Mouse (Mus musculus): ENCODE results near the gene Iah1. TPM values are rescaled to one million over a fixed set of nuclear protein-coding genes. Genes with fewer than 3 reads are reported as not detected.

The Iah1 gene
- polyA plus RNA-seq, 1 experiment from 2014 or later, result 27.8 TPM

DNA sequence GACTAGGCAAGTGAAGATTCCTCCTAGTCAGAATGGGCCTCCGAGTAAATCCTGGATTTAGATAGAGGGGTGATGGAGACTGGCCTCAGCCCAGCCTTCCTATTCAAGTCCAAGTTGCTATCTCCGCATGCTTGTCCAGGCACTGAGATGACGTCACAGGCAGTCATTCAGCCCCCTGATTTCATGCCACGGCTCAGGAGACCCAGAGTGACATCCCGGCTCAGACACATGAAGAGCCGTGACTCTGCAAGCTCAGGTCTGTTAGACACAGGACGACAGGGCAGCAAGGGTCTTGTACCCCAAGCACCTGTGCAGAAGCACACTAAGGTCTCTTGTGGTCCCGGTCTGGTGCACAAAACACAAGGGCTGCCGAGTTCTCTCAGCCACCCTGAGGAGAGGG, 6.7 kb downstream of the Iah1 start:
- H3K9me3 ChIP-seq, result no peaks in the 10 kb centered on the region
- H3K27ac ChIP-seq, result no peak overlapping the region
- no peak overlapping the region for H3K4me2 ChIP-seq
- WGBS, result 80% methylated on average over 9 of the region's 9 CpGs
- ATAC-seq (replicated peaks), result no peak
- no peak overlapping the region for H3K4me3 ChIP-seq
- H3K27me3 ChIP-seq (replicated peaks), result no peaks in the 10 kb centered on the region
- no peak overlapping the region for H3K9ac ChIP-seq
- no peaks in the 10 kb centered on the region for H3K4me1 ChIP-seq
- H3K36me3 ChIP-seq (replicated peaks), result peaks cover 16% of the 10 kb centered on the region

DNA sequence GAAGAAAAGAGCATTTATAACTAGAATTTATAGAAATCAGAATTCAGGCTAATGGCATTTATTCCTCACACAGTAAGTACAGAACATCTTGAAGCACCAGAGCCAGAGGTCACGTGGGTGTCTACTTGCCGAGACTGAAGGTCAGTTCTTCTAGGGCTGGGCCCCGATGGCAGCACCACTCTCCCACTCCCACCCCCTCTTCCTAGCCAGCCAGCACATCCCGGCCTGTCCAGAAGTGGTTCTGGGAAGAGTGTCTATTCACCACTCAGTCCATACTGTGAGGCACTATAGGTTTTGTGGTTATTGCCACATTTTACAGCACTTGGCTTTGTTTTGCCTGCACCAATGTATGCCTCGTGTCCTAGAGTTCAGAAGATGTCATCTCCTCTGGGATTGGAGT, 7.9 kb downstream of the Iah1 start:
- no peak overlapping the region for H3K4me2 ChIP-seq
- H3K9ac ChIP-seq, result no peak overlapping the region
- peaks cover 23% of the 10 kb centered on the region for H3K36me3 ChIP-seq (replicated peaks)
- no peaks in the 10 kb centered on the region for H3K9me3 ChIP-seq
- no peaks in the 10 kb centered on the region for H3K27me3 ChIP-seq (replicated peaks)
- H3K4me3 ChIP-seq, result no peak overlapping the region
- no peak for ATAC-seq (replicated peaks)
- H3K27ac ChIP-seq, result no peak overlapping the region
- whole genome bisulfite sequencing, result 85% methylated on average over 5 of the region's 5 CpGs
- no peaks in the 10 kb centered on the region for H3K4me1 ChIP-seq

DNA sequence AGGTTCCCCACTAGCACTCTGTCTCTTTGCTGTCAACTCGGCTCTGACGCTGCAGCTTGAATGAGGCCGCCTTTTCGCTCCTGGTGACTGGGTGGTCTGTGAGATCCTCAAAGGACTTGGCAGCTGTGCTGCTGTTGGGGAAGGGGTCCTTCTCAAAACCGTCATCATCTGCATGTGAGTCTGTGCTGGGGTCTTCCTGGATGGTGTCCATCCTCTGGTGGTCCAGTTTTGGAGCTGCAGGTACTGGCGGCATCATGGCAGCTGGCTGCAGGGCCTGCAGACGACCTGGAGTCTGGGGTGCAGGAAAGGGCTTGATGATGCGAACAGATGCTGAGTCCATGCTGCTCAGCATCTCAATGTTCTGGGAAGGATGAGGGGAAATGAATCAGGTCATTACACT, 9.1 kb downstream of the Iah1 start:
- Histone ChIP-seq H3K27me3 (replicated peaks) (no peaks in the 10 kb centered on the region), H3K4me3 (no peak overlapping the region), H3K27ac (no peak overlapping the region), H3K36me3 (replicated peaks) (peaks cover 29% of the 10 kb centered on the region), H3K4me2 (no peak overlapping the region), H3K4me1 (no peaks in the 10 kb centered on the region), H3K9me3 (no peaks in the 10 kb centered on the region), H3K9ac (no peak overlapping the region)
- ATAC-seq (replicated peaks), result no peak
- 92% methylated on average over 8 of the region's 8 CpGs for WGBS

DNA sequence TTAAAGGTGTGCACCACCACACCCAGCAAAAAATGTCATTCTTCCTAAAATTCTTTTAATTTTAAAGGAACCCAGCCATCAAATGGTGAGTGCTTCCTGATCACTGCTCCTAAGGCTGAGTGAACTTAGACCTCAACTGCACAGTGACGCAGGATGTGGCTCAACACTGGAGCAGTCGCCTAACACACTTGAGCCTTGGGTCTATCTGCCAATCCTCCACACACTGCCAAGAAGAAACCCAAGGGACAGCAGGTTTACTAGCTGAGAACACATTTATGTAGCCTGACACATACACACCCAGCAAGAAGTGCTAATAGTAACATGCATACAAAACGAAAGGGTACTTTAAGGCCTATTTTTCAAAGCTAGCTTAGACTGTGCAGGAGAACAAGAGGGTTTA, 10.1 kb downstream of the Iah1 start:
- Histone ChIP-seq H3K27me3 (replicated peaks) (no peaks in the 10 kb centered on the region), H3K9me3 (no peaks in the 10 kb centered on the region), H3K4me3 (no peak overlapping the region), H3K36me3 (replicated peaks) (peaks cover 34% of the 10 kb centered on the region), H3K4me2 (no peak overlapping the region), H3K9ac (no peak overlapping the region), H3K4me1 (no peaks in the 10 kb centered on the region), H3K27ac (no peak overlapping the region)
- 96% methylated on average over 3 of the region's 3 CpGs for WGBS
- no peak for ATAC-seq (replicated peaks)

DNA sequence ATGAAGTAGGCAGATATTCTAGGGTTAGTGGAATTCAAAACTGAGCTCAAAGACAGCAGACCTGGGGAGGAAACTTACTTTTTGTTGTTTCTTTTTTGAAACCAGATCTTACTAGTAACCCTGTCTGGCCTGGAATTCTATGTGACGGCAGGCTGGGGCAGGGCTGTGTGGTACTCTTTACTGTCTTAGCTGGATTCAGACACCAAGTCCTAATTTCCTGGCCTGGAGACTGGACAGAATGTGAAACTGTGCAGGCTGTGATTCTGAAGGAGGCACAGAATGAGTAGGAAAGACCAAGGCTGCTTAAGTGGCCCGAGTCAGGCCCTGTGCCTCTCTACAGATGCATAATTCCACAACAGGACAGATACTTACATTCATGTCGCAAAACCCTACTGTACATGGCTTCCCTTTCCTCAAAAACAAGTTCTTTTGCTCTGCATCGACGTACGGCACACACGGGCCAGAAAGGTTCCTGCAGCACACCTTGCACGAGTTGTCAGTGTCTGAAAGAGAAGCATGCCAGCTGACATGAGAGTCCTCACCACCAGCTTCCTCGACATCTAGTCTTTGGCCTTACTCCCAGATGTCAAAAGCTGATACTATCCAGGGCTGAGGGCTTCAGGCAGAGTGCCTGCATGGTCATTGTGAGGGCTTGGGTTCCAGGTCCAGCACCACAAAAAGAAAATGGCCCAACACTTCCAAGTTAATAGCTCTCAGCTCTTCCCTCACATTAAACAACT, 13.6 kb downstream of the Iah1 start:
- Histone ChIP-seq H3K9ac (no peak overlapping the region), H3K4me2 (no peak overlapping the region), H3K4me1 (no peaks in the 10 kb centered on the region), H3K4me3 (no peak overlapping the region), H3K27ac (no peak overlapping the region), H3K9me3 (no peaks in the 10 kb centered on the region), H3K36me3 (replicated peaks) (peaks cover 46% of the 10 kb centered on the region), H3K27me3 (replicated peaks) (no peaks in the 10 kb centered on the region)
- WGBS, result 93% methylated on average over 9 of the region's 9 CpGs
- ATAC-seq (replicated peaks), result no peak

DNA sequence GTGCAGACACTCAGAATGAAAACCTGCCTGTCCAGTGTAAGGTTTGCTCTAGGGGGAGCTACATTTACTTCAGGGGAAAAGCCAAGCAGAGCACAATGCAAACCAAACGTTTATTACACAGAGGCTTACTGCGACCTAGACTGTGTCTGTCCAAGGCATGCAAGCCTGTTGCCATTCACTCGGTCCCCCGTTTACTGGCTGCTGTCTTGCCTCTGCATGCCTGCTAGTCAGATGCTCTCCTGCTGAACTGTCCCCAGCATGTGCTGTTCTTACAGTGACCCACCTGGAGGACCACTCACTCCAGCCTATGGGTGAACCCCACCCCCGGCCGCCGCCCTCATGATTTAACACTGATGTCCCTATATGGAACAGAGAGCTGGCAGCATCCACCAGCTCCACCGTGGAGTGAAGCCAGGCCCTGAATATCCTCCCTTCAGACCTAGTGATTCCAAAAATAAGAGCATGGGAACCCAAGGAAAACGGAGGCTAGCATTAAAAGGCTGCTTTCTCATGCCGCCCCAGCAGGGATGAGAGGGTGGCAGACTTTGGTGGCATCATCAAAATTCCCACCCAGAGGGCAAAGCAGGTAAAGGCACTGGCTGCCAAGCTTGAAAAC, 14.9 kb downstream of the Iah1 start:
- H3K4me3 ChIP-seq, result no peak overlapping the region
- H3K4me2 ChIP-seq, result no peak overlapping the region
- no peaks in the 10 kb centered on the region for H3K27me3 ChIP-seq (replicated peaks)
- peaks cover 40% of the 10 kb centered on the region for H3K36me3 ChIP-seq (replicated peaks)
- 93% methylated on average over 10 of the region's 10 CpGs for WGBS
- ATAC-seq (replicated peaks), result no peak
- no peaks in the 10 kb centered on the region for H3K4me1 ChIP-seq
- H3K9ac ChIP-seq, result no peak overlapping the region
- no peak overlapping the region for H3K27ac ChIP-seq
- no peaks in the 10 kb centered on the region for H3K9me3 ChIP-seq

DNA sequence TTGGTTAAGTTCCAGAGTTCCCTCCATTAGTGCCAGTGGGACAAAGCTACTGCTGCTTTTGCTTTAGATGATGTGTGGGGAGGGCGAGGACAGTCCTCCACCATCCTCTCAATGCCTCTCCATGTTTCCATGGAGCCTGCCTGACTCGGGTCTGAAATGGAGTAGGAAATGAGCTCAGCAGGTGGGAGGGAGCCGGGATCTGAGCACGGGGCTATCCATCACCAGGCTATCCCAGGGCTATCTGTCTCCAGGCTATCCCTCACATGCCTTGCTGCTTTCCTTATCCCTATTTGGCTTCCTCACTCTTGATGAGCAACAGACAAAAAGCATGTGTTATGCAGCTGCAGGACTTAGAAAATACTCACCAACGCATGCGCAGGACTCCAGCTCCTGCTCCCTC, 15.5 kb downstream of the Iah1 start:
- 80% methylated on average over 6 of the region's 6 CpGs for WGBS

DNA sequence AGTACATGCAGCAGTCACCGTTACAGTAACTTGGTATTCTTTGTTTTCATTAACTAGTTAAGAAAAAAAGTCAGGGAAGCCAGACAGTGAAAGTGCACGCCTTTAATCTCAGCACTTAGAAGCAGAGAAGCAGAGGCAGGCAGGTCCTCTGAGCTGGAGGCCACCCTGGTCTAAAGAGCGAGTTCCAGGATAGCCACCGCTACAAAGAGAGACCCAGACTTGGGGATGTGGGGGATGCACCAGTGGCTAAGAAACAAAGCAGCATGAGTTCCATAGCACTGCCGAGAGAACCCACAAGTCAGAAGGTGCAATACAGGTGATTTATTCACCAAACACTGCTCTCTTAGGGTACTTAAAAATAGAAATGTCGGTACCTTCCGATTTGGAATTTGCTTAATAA, 16.8 kb downstream of the Iah1 start:
- no peak for ATAC-seq (replicated peaks)
- Histone ChIP-seq H3K4me3 (no peak overlapping the region), H3K27ac (no peak overlapping the region), H3K9me3 (no peaks in the 10 kb centered on the region), H3K27me3 (replicated peaks) (no peaks in the 10 kb centered on the region), H3K4me1 (no peaks in the 10 kb centered on the region), H3K9ac (no peak overlapping the region), H3K4me2 (no peak overlapping the region), H3K36me3 (replicated peaks) (peaks cover 45% of the 10 kb centered on the region)
- 94% methylated on average over 7 of the region's 7 CpGs for WGBS

More for the DNA sequence above, 15.5 kb downstream of the Iah1 start:
- Histone ChIP-seq H3K36me3 (replicated peaks) (peaks cover 45% of the 10 kb centered on the region), H3K4me1 (no peaks in the 10 kb centered on the region), H3K4me2 (no peak overlapping the region), H3K9me3 (no peaks in the 10 kb centered on the region), H3K9ac (no peak overlapping the region), H3K27me3 (replicated peaks) (no peaks in the 10 kb centered on the region), H3K4me3 (no peak overlapping the region), H3K27ac (no peak overlapping the region)
- ATAC-seq (replicated peaks), result no peak

DNA sequence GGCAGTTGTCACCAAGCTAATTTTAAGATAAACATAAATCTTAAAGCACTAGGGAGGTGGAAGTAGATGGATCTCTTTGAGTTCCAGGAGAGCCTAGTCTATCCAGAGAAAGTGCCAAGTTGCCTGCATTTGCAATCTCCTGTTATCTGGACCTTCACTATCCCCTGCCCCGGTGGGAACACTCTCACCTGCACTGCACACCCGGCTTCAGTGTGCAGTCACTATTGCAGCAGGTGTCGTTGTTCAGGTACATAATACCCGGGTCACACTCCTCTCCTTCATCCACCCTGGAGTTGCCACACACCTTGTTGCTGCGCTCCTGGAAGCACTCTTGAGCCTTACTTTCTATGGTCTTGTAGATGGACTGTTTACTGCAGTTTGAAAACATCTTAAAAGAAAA, 17.6 kb downstream of the Iah1 start:
- Histone ChIP-seq H3K9ac (no peak overlapping the region), H3K27ac (no peak overlapping the region), H3K4me3 (no peak overlapping the region), H3K36me3 (replicated peaks) (peaks cover 41% of the 10 kb centered on the region), H3K4me1 (no peaks in the 10 kb centered on the region), H3K4me2 (no peak overlapping the region), H3K27me3 (replicated peaks) (no peaks in the 10 kb centered on the region), H3K9me3 (no peaks in the 10 kb centered on the region)
- WGBS, result 93% methylated on average over 5 of the region's 5 CpGs
- no peak for ATAC-seq (replicated peaks)

DNA sequence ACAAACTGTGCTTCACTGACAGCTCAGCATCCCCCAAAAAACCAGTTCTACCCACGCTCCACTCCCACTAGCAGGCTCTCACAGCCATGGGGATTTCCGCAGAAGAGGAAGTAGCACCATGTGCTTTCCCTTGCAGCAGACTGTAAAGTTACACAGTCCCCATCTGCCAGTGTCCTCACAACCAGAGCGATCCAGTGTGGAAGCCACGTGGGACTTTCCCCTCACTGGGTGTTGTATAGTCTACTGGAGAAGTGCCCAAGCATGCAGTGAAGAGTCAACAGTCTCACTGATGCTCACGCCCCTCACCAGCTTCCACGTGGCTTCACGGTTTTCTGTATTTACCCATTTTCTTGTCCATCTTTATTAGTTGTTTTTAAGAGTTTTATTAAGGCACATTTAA, 19.7 kb downstream of the Iah1 start:
- H3K36me3 ChIP-seq (replicated peaks), result peaks cover 46% of the 10 kb centered on the region
- no peaks in the 10 kb centered on the region for H3K27me3 ChIP-seq (replicated peaks)
- no peaks in the 10 kb centered on the region for H3K4me1 ChIP-seq
- no peak overlapping the region for H3K9ac ChIP-seq
- ATAC-seq (replicated peaks), result no peak
- no peak overlapping the region for H3K27ac ChIP-seq
- WGBS, result 90% methylated on average over 7 of the region's 7 CpGs
- H3K4me2 ChIP-seq, result no peak overlapping the region
- H3K4me3 ChIP-seq, result no peak overlapping the region
- H3K9me3 ChIP-seq, result no peaks in the 10 kb centered on the region

DNA sequence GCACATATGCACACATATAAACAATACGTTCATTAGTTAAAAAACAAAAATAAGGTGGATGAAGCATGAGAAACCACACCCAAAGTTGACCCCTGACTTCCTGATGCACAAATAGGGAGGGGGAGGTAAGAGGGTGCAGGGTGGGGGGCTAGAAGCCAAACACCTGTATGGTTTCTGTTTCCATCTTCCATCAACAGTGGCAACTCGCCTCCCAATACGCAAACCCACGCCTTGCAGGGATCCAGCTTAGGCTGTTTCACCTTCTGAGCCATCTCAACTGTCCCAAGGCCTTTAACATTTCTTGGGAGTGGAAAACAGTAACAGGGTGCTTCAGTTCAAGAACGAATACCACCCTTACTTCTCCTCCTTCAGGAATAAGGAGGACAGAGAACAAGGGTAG, 21.0 kb downstream of the Iah1 start:
- no peaks in the 10 kb centered on the region for H3K4me1 ChIP-seq
- no peak overlapping the region for H3K4me3 ChIP-seq
- peaks cover 33% of the 10 kb centered on the region for H3K36me3 ChIP-seq (replicated peaks)
- WGBS, result 97% methylated on average over 5 of the region's 5 CpGs
- no peaks in the 10 kb centered on the region for H3K9me3 ChIP-seq
- H3K9ac ChIP-seq, result no peak overlapping the region
- no peak overlapping the region for H3K4me2 ChIP-seq
- ATAC-seq (replicated peaks), result no peak
- H3K27ac ChIP-seq, result no peak overlapping the region
- H3K27me3 ChIP-seq (replicated peaks), result no peaks in the 10 kb centered on the region

DNA sequence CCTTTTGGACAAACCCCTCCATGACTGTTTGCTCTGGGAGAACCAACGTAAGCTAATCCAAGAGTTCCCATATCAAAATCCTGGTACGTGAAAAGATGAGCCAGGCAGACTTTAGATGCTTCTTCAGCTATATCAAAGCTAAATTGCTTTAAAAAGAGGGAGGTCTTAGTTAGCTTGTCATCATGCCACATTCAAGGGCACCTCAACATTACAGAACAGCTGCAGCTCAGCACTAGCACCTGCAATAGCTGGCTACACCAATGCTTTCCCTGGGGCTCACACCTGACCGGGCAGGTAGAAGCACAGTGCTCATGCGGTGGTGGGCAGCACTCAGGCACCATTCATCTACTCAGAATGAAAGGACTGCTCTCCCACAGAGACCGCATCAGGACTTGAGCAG, 24.5 kb downstream of the Iah1 start:
- WGBS, result 96% methylated on average over 5 of the region's 5 CpGs
- H3K9ac ChIP-seq, result no peak overlapping the region
- H3K9me3 ChIP-seq, result no peaks in the 10 kb centered on the region
- H3K27ac ChIP-seq, result no peak overlapping the region
- H3K4me2 ChIP-seq, result no peak overlapping the region
- H3K36me3 ChIP-seq (replicated peaks), result peaks cover 20% of the 10 kb centered on the region; the same call in 1 of the 2 replicates
- no peak for ATAC-seq (replicated peaks)
- no peak overlapping the region for H3K4me3 ChIP-seq
- no peaks in the 10 kb centered on the region for H3K27me3 ChIP-seq (replicated peaks)
- no peaks in the 10 kb centered on the region for H3K4me1 ChIP-seq

DNA sequence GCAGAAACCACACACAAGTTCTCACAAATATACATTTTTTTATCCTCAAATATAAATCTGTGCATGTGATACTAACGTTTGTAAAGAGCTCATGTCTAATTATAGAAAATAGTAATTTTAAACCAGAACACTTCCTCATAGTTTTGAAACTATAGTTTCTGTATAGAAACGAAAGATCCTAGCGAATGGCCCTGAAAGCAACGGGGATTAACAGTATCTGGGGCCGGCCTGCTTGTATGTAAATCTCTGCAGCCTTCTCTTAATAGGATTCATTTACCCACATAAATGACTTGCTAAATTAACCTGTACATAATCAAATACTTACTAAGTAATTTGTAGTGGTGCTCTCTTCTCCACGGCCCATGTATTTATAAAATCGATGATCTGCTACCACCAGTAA, 30.8 kb downstream of the Iah1 start:
- Histone ChIP-seq H3K4me1 (no peaks in the 10 kb centered on the region), H3K36me3 (replicated peaks) (peaks cover 14% of the 10 kb centered on the region), H3K9me3 (no peaks in the 10 kb centered on the region), H3K27ac (no peak overlapping the region), H3K9ac (no peak overlapping the region), H3K4me2 (no peak overlapping the region), H3K27me3 (replicated peaks) (no peaks in the 10 kb centered on the region), H3K4me3 (no peak overlapping the region)
- no peak for ATAC-seq (replicated peaks)
- 81% methylated on average over 7 of the region's 7 CpGs for WGBS
